Mouse (Mus musculus): ENCODE results near the gene Krtap3-3.

DNA sequence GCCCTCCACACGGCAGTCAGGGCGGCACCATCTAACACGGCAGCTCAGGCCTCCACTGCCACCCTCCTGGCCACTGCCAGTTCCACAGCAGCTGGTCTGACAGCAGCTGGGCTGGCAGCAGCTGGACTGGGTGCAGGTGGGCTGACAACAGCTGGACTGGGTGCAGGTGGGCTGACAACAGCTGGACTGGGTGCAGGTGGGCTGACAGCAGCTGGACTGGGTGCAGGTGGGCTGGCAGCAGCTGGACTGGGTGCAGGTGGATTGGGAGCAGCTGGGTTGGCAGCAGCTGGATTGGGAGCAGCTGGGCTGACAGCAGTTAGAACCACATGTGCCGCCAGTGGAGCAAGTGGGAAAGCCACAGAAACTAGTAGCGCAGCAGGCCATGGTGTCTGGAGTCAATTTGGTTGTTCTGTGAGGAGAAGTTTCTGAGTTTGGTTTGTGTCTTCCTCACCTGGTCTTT lies 32.6 kb upstream of the Krtap3-3 start, which contains the start of gene Krtap1-4:
- TF ChIP-seq GATA1 (IDR thresholded peaks at IDR 0.05; ENCODE audit: low read length) (no peak), TAL1 (IDR thresholded peaks at IDR 0.05; ENCODE audit: low read length) (no peak)
